Mouse (Mus musculus) intestine, postnatal 0 days (tissue): ENCODE measurements around the gene D930048N14Rik. TPM values are rescaled to one million over a fixed set of nuclear protein-coding genes. Genes with fewer than 3 reads are reported as not detected.
"Not testable (repeated sequence)": the region's sequence is repeated elsewhere in the genome, so short reads cannot be mapped to it uniquely, and the experiment has no call there.

Source experiments
- ATAC-seq: fragments of 200-750 bp; cut with Nextera tagmentation; 2 replicates; pipeline ENCODE4 v1.8.0; 2017; ENCODE audit warnings: mild to moderate bottlenecking, moderate TSS enrichment, moderate library complexity
- H3K27ac ChIP-seq: fragments of 300-500 bp; sonication (generic); 2 replicates; pipeline ENCODE4 v1.5.1; 2014; ENCODE audit warnings: mild to moderate bottlenecking, low read depth, low read length, moderate library complexity
- H3K27me3 ChIP-seq: fragments of 300-500 bp; sonication (generic); replicated peaks from 2 replicates; pipeline ENCODE4 v1.6.1; 2014; ENCODE audit warnings: low read length, mixed read lengths; ENCODE audit not compliant: control insufficient read depth, insufficient read depth
- H3K36me3 ChIP-seq: fragments of 300-500 bp; sonication (generic); 2 replicates; pipeline ENCODE4 v1.6.1; 2014; ENCODE audit warnings: mild to moderate bottlenecking, moderate library complexity; ENCODE audit not compliant: control insufficient read depth, insufficient read depth
- H3K4me1 ChIP-seq: fragments of 300-500 bp; sonication (generic); replicated peaks from 2 replicates; pipeline ENCODE4 v1.6.1; 2014; ENCODE audit warnings: antibody characterized with exemption, low read length, mixed read lengths; ENCODE audit not compliant: control insufficient read depth, insufficient read depth
- H3K4me2 ChIP-seq: fragments of 300-500 bp; sonication (generic); replicated peaks from 2 replicates; pipeline ENCODE4 v1.6.1; 2014; ENCODE audit warnings: low read depth, mild to moderate bottlenecking, moderate library complexity
- H3K4me3 ChIP-seq: fragments of 300-500 bp; sonication (generic); 2 replicates; pipeline ENCODE4 v1.5.1; 2014; ENCODE audit warnings: low read depth, low read length
- H3K9ac ChIP-seq: fragments of 300-500 bp; sonication (generic); 2 replicates; pipeline ENCODE4 v1.6.1; 2014; ENCODE audit warnings: mild to moderate bottlenecking, low read depth, low read length
- H3K9me3 ChIP-seq: fragments of 300-500 bp; sonication (generic); 2 replicates; pipeline ENCODE4 v1.6.1; 2016; ENCODE audit warnings: mixed run types; ENCODE audit not compliant: control insufficient read depth
- CTCF ChIP-seq: sonication (generic); IDR thresholded peaks from 2 replicates; pipeline ENCODE4 v1.5.1; 2016; ENCODE audit warnings: low read depth, mild to moderate bottlenecking, control low read depth, antibody characterized with exemption, moderate library complexity
- WGBS: fragments of 180-500 bp; shearing (Covaris S2); extraction: QIAGEN DNeasy Blood & Tissue Kit; methylation state at CpG from one replicate; pipeline ENCODE4 v1.1.7; 2014; 5-methylcytosine and 5-hydroxymethylcytosine counted together
- polyA plus RNA-seq: library from polyadenylated mRNA; unstranded; fragments of >200 nt; fragmentation: Nextera tagmentation; extraction: Ambion mirVana; gene quantifications from 2 replicates; pipeline ENCODE4 v1.2.1, GENCODE M21; 2015

D930048N14Rik gene
- polyA plus RNA-seq, 1 experiment from 2014 or later: 1.1 TPM

DNA sequence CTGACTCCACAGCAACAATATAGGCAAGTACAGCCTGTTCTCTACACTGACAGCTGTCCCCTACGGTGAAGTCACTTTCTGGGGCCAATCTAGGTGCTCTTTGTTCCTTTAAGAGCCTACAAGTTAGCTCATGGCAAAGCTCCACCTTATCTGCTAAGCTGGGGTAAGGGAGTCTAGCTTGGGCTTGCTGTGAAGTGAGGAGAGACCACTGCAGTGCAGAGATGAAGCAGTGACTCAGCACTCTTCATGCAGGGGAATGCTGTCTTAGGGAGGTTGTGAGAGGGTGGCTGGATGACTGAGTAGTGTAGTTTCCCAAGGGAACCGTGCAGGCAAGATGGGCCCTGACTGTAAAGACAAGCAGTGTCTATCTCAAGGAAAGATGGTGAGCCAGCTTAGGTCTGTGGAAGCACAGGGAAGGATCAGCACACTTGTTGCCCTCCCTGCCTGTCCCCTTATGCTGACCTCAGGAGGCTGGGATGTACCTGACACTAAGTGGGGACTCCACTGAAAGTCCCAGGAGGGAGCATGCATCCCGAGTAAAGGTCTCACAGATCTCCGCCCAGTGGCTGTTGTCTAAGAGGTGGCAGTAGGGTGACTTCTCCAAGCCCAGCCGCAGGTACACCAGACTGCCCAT is 25.4 kb upstream of the D930048N14Rik start:
- ATAC-seq: no peak
- Histone ChIP-seq H3K4me3 (no peak overlapping the region), H3K36me3 (peaks cover 45% of the 10 kb centered on the region), H3K9me3 (no peaks in the 10 kb centered on the region), H3K27ac (no peak overlapping the region), H3K4me1 (no peaks in the 10 kb centered on the region), H3K4me2 (no peak overlapping the region), H3K9ac (no peak overlapping the region), H3K27me3 (no peaks in the 10 kb centered on the region)
- 76% methylated on average over 5 of the region's 5 CpGs for WGBS
- no peak for TF ChIP-seq CTCF

DNA sequence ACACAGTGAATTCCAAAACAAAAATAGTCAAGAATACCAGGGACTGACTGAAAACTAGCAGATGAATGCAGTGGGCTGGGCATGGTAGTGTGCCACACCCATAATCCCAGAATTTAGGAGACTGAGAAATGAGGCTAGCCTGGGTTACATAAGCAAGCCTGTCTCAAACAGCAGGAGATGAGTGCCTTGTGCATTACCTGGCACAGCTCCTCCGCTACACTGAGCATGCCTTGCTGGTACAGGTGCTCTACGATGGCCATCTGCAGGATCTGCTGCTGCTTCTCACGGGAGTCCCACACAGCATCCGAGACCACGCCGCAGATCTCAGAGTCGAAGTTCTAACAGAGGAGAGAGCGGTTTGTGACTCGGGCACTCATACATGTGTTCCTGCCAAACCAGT is 23.3 kb upstream of the D930048N14Rik start:
- WGBS: 91% methylated on average over 9 of the region's 9 CpGs
- Histone ChIP-seq H3K4me3 (no peak overlapping the region), H3K36me3 (peaks cover 44% of the 10 kb centered on the region), H3K9me3 (no peaks in the 10 kb centered on the region), H3K9ac (no peak overlapping the region), H3K4me1 (no peaks in the 10 kb centered on the region), H3K27ac (no peak overlapping the region), H3K4me2 (no peak overlapping the region), H3K27me3 (no peaks in the 10 kb centered on the region)
- no peak for TF ChIP-seq CTCF
- ATAC-seq: no peak

DNA sequence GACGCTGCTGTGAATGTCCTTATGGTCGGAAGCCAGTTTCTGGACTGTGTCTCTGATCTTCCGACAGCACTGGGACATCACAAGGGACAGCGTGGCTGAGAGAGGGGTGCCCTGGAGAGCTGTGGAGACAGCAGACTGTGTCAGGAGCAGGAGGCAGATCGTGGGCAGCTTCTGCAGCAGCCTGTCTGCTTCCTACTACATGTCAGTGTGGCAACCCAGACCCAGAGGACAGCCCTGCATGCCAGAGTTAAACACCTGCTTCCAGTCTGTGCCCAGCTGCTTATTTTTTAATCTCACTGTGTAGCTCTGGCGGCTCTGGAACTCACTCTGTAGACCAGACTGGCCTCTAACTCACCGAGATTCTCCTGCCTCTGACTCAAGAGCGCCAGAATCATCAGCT is 22.8 kb upstream of the D930048N14Rik start:
- WGBS: 91% methylated on average over 8 of the region's 8 CpGs
- Histone ChIP-seq H3K4me3 (no peak overlapping the region), H3K9me3 (no peaks in the 10 kb centered on the region), H3K9ac (no peak overlapping the region), H3K4me1 (no peaks in the 10 kb centered on the region), H3K27ac (no peak overlapping the region), H3K36me3 (peaks cover 40% of the 10 kb centered on the region), H3K27me3 (no peaks in the 10 kb centered on the region), H3K4me2 (no peak overlapping the region)
- no peak for ATAC-seq
- TF ChIP-seq CTCF: no peak

DNA sequence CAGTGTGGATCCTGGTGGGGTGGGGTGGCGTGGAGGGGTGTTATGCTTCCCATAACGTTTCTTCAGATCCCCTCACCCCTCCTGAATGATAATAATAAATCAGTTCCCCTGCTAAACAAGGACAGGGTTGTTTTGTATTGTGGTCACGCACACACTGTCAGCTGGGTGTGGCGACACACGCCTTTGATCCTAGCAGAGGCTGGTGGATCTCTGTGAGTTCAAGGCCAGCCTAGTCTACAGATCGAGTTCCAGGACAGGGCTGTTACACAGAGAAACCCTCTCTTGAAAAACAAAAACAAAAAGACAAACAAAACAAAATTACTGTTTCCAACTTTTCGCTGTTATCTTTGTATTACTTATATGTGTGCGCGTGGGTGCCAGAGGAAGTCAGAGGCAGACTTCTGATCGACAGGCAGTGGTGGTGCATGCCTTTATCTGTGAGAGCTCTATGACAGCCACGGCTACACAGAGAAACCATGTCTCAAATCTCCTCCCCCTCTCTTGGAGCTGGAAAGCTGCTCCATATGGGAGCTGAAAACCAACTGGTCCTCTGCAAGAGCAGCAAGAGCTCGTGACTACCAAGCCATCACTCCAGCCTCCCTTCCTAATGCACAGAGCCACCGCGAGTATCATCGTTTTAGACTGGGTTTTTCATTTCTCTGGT is 21.0 kb upstream of the D930048N14Rik start:
- Histone ChIP-seq H3K4me3 (no peak overlapping the region), H3K27ac (no peak overlapping the region), H3K9ac (no peak overlapping the region), H3K27me3 (no peaks in the 10 kb centered on the region), H3K9me3 (no peaks in the 10 kb centered on the region), H3K4me2 (no peak overlapping the region), H3K4me1 (no peaks in the 10 kb centered on the region), H3K36me3 (peaks cover 21% of the 10 kb centered on the region)
- ATAC-seq: no peak
- 81% methylated on average over 15 of the region's 15 CpGs for WGBS
- TF ChIP-seq CTCF: no peak

GRCm38 (mm10) chr11:51632130-51632753 is 18.5 kb upstream of the D930048N14Rik start:
- Histone ChIP-seq H3K4me3 (no peak overlapping the region), H3K4me2 (no peak overlapping the region), H3K27me3 (no peaks in the 10 kb centered on the region), H3K9ac (no peak overlapping the region), H3K36me3 (no peaks in the 10 kb centered on the region; the same call in none of the 2 replicates), H3K4me1 (no peaks in the 10 kb centered on the region), H3K9me3 (no peaks in the 10 kb centered on the region), H3K27ac (no peak overlapping the region; the same call in 1 of the 2 replicates)
- no peak for TF ChIP-seq CTCF
- no peak for ATAC-seq
- 79% methylated on average over 6 of the region's 6 CpGs for WGBS

- H3K36me3 ChIP-seq, H3K27ac ChIP-seq, ATAC-seq, H3K27me3 ChIP-seq, H3K4me2 ChIP-seq, H3K4me3 ChIP-seq, H3K9ac ChIP-seq, H3K4me1 ChIP-seq, H3K9me3 ChIP-seq: not testable (repeated sequence)
- WGBS: 92% methylated on average over 7 of the region's 7 CpGs
Measured at GRCm38 (mm10) chr11:51633200-51633599, 17.6 kb upstream of the D930048N14Rik start.
